In the genomic region with DNA sequence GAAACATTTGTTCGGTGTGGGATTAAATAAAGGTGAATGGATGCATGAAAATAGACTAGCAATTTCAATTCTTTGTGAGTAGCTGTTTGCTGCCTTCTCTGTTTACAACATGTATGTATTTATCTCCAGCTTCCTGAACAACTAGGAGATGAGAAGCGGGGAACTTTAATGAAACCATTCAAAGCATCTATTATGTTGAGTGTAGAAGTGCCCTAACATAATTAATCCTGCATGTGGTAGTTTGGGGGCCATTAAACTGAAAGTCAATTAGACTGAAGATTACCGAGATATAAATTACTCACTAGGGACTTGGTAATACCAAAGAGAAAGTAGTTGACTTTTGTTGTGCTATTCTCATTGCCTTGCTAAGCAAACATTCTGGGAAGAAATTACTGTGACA, we compare ENCODE assay signal across 22 mouse cellular contexts.
"Had no signal": no experiment of that assay in that cellular context is flagged by ENCODE, and none has a peak within 500 bp of the region (broad histone marks: within the 10 kb centered on the region; RNA-seq: fewer than 3 reads in every experiment).

No protein-coding gene starts in this region.

- ATAC-seq: forebrain, embryonic 16.5 days; hindbrain, postnatal 0 days; intestine, embryonic 16.5 days had no signal

- H3K9ac ChIP-seq: heart, embryonic 13.5 days; heart, embryonic 15.5 days; limb, embryonic 12.5 days had no signal

- H3K36me3 ChIP-seq: heart, embryonic 13.5 days; heart, embryonic 15.5 days; limb, embryonic 10.5 days; limb, embryonic 12.5 days had no signal

- H3K9me3 ChIP-seq: heart, embryonic 13.5 days; heart, embryonic 15.5 days; limb, embryonic 10.5 days; limb, embryonic 12.5 days had no signal

- H3K4me3 ChIP-seq: heart, adult 2 months; heart, embryonic 13.5 days; heart, embryonic 15.5 days; layer of hippocampus, adult 2 months; left cerebral cortex, adult 2 months; limb, embryonic 10.5 days; limb, embryonic 12.5 days had no signal

- H3K27ac ChIP-seq: heart, adult 2 months; heart, embryonic 13.5 days; heart, embryonic 15.5 days; hindbrain, postnatal 0 days; layer of hippocampus, adult 2 months; left cerebral cortex, adult 2 months; limb, embryonic 10.5 days; limb, embryonic 12.5 days had no signal

- DNase-seq: gastrocnemius, postnatal 14 days; gastrocnemius, postnatal 36 days; heart, adult 11 months; heart, adult 2 months; heart, postnatal 14 days; heart, postnatal 36 days; kidney, adult 11 months; kidney, adult 8-10 months; kidney, postnatal 10 days; kidney, postnatal 25 days; kidney, postnatal 4 days; liver had no signal

- H3K4me2 ChIP-seq: heart, embryonic 11.5 days; heart, embryonic 13.5 days; heart, embryonic 15.5 days; limb, embryonic 12.5 days had no signal

- H3K27me3 ChIP-seq: heart, embryonic 13.5 days; heart, embryonic 15.5 days; limb, embryonic 12.5 days had no signal

- H3K4me1 ChIP-seq: heart, embryonic 13.5 days; heart, embryonic 15.5 days; limb, embryonic 10.5 days; limb, embryonic 12.5 days had no signal
